Mouse (Mus musculus) liver, postnatal 0 days (tissue): ENCODE data around the gene Ralgps1.

Experiments used
- CTCF ChIP-seq: sonication (generic); IDR thresholded peaks from 2 replicates; pipeline ENCODE4 v1.5.1; 2016; ENCODE audit warnings: antibody characterized with exemption, low read depth
- EP300 ChIP-seq: IDR thresholded peaks from 2 replicates; pipeline ENCODE4 v1.6.1; 2016; ENCODE audit warnings: antibody characterized with exemption, low read depth, mild to moderate bottlenecking

GRCm38 (mm10) chr2:33368486-33368885 is 2.8 kb downstream of the Ralgps1 start:
- TF ChIP-seq EP300 (no peak), CTCF (no peak)
